Mouse (Mus musculus): ENCODE results near the gene Prdm12.

DNA sequence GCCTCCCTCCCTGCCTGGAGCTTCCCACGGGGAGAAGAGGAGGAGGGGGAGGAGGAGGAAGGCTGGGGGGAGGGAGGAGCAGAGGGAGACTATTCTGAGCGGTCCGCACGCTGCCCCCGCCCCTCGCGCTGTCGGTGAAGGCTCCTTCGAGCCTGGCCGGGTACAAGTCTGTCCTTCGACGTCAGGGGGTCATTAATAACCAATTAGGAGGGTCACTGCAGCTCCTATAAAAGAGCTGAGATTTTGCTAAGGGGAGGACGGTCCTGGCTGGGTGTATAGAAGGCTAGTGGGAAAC is 424 bp upstream of the Prdm12 start:
- TF ChIP-seq POLR2A (IDR thresholded peaks at IDR 0.05; ENCODE audit: low read depth, low read length) (no peak), CTCF (IDR thresholded peaks at IDR 0.05; ENCODE audit: borderline replicate concordance, insufficient read depth, low read length) (no peak)
